Mouse (Mus musculus): ENCODE measurements around the gene Heatr5a. TPM values are rescaled to one million over a fixed set of nuclear protein-coding genes. Genes with fewer than 3 reads are reported as not detected.

The Heatr5a gene
- 14.3 and 15.6 TPM in 2 replicates for polyA plus RNA-seq (2016; fragmentation: Nextera tagmentation; extraction: Ambion mirVana)

- under 1% methylated on average over 53 of the region's 53 CpGs for WGBS
- Histone ChIP-seq H3K27me3 (ENCODE audit: insufficient read depth, poor library complexity, severe bottlenecking) (no peaks in the 10 kb centered on the region), H3K27ac (peak within 1 kb of the TSS; percentile 96), H3K9me3 (no peaks in the 10 kb centered on the region), H3K4me1 (peaks cover 8% of the 10 kb centered on the region; the same call in 1 of the 2 replicates), H3K4me3 (peak within 1 kb of the TSS; percentile 89), H3K36me3 (no peaks in the 10 kb centered on the region)
- DNase-seq (ENCODE audit: low spot score), result peak; percentile 95
Observed at GRCm38 (mm10) chr12:51971070-51971664, at the start of gene Heatr5a. Heatr5a (minus strand) TSS chr12:51971321.

GRCm38 (mm10) chr12:52014494-52015029, 43.4 kb upstream of the Heatr5a start:
- Histone ChIP-seq H3K27me3 (ENCODE audit: insufficient read depth, poor library complexity, severe bottlenecking) (no peaks in the 10 kb centered on the region), H3K36me3 (no peaks in the 10 kb centered on the region), H3K4me3 (no peak overlapping the region), H3K4me1 (no peaks in the 10 kb centered on the region; the same call in 1 of the 2 replicates), H3K27ac (no peak overlapping the region), H3K9me3 (no peaks in the 10 kb centered on the region)
- 85% methylated on average over 7 of the region's 7 CpGs for WGBS
- DNase-seq (ENCODE audit: low spot score), result no peak

DNA sequence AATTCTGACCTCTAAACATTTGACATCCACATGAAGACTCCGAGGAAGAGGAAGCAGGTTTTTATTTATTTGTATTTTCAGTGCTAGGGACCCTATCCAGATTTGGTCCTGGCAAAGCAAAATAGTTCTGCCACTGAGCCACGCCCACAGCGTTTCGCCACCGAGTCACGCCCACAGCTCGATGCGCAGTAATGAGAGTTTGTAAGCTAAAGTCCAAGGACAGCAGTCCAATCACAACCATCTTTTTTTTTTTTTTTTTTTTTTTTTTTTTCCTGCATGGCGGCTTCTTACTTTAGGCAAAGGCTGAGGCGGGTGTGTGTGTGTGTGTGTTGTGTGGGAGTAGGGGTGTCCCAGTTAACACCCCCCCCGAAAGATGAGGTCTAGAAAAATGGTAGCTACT, 42.9 kb upstream of the Heatr5a start:
- 83% methylated on average over 11 of the region's 11 CpGs for whole genome bisulfite sequencing
- DNase-seq (ENCODE audit: low spot score), result no peak
- no peaks in the 10 kb centered on the region; the same call in 1 of the 2 replicates for H3K4me1 ChIP-seq
- no peaks in the 10 kb centered on the region for H3K9me3 ChIP-seq
- no peaks in the 10 kb centered on the region for H3K36me3 ChIP-seq
- H3K27ac ChIP-seq, result no peak overlapping the region
- H3K4me3 ChIP-seq, result no peak overlapping the region
- H3K27me3 ChIP-seq (ENCODE audit: insufficient read depth, poor library complexity, severe bottlenecking), result no peaks in the 10 kb centered on the region

DNA sequence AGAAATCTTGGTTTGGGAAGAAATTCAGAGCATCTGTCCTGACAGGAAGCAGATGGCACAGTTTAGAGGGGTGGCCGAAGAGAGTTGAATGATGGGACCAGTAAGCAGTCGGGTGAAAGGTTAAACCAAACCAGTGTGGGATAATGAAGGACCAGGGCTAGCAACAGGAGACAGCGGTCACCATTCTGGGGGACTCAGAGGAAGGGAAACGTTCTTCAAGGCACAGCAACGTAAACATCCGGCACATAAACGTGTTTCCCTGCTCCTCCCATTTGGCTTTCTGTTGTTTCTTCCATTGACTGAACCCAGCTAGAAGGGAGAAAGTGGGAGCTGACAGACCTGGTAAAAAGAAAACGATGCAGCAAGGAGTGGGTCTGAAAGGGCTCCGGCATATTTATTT, 42.2 kb upstream of the Heatr5a start:
- no peak for DNase-seq (ENCODE audit: low spot score)
- WGBS, result 52% methylated on average over 9 of the region's 9 CpGs

GRCm38 (mm10) chr12:52012159-52012558, 41.0 kb upstream of the Heatr5a start:
- Histone ChIP-seq H3K27ac (no peak overlapping the region), H3K9me3 (no peaks in the 10 kb centered on the region), H3K4me3 (no peak overlapping the region), H3K27me3 (ENCODE audit: insufficient read depth, poor library complexity, severe bottlenecking) (no peaks in the 10 kb centered on the region), H3K36me3 (no peaks in the 10 kb centered on the region), H3K4me1 (no peaks in the 10 kb centered on the region; the same call in 1 of the 2 replicates)
- DNase-seq (ENCODE audit: low spot score), result no peak
- 48% methylated on average over 8 of the region's 8 CpGs for WGBS

More for the DNA sequence above, 42.2 kb upstream of the Heatr5a start:
- no peaks in the 10 kb centered on the region; the same call in 1 of the 2 replicates for H3K4me1 ChIP-seq
- no peaks in the 10 kb centered on the region for H3K9me3 ChIP-seq
- H3K4me3 ChIP-seq, result no peak overlapping the region
- no peak overlapping the region for H3K27ac ChIP-seq
- no peaks in the 10 kb centered on the region for H3K27me3 ChIP-seq (ENCODE audit: insufficient read depth, poor library complexity, severe bottlenecking)
- H3K36me3 ChIP-seq, result no peaks in the 10 kb centered on the region

- no peaks in the 10 kb centered on the region; the same call in 1 of the 2 replicates for H3K4me1 ChIP-seq
- no peaks in the 10 kb centered on the region for H3K36me3 ChIP-seq
- H3K27me3 ChIP-seq (ENCODE audit: insufficient read depth, poor library complexity, severe bottlenecking), result no peaks in the 10 kb centered on the region
- 61% methylated on average over 2 of the region's 2 CpGs for WGBS
- no peak for DNase-seq (ENCODE audit: low spot score)
- H3K27ac ChIP-seq, result no peak overlapping the region
- no peaks in the 10 kb centered on the region for H3K9me3 ChIP-seq
- H3K4me3 ChIP-seq, result no peak overlapping the region
Observed at GRCm38 (mm10) chr12:52010630-52010961, 39.5 kb upstream of the Heatr5a start.

DNA sequence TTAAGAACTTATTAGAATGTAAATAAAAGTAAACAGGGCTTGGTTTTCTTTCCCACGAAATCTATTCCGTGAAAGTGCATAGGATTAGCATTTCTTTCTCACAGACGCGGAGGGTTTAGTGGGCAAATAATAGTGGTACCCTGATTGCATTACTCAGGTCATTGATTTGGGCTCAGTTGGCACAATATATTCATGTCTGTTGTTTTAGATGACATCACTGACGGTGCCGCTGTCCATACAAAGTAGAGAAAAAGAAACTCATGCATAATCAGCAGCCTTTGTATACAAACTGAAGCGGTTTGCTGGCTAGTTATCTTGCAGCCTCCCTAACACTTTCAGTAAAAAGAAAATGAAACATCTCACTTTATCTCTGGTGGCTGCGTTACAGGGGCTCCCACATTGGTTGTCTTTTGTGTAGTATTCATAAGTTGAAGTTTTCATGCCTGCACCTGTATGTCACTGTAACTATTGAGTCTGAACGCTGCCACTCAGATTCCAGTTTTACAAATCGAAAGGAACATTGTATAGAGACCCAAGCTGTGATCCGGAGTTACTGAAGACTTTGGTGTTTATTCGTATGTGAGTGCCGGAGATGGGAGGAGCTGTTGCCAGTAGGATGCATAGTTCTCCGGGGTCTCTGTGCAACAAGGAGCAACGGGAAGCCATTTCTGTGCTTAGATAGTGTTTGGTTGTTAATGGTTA, 39.0 kb upstream of the Heatr5a start:
- Histone ChIP-seq H3K9me3 (no peaks in the 10 kb centered on the region), H3K4me3 (no peak overlapping the region), H3K27ac (no peak overlapping the region), H3K27me3 (ENCODE audit: insufficient read depth, poor library complexity, severe bottlenecking) (no peaks in the 10 kb centered on the region), H3K4me1 (no peaks in the 10 kb centered on the region; the same call in 1 of the 2 replicates), H3K36me3 (no peaks in the 10 kb centered on the region)
- WGBS, result 69% methylated on average over 15 of the region's 15 CpGs
- DNase-seq (ENCODE audit: low spot score), result no peak

DNA sequence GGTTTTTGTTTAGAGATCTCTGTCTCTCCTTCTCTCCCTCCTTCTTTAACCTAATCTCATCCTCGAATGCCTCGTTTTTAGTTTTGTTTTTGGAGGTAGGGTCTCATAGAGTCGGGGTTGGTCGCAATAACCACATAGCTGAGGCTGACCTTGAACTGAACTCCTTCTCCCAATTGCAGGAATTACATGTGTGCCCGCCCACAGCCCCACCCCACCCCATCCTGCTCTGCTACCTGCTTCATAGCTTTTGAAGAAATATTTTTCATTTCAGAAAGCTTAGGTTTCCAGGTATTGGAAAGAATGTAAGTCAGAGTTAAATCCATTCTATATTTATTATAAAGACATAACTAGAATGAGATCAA, 35.5 kb upstream of the Heatr5a start:
- no peaks in the 10 kb centered on the region for H3K27me3 ChIP-seq (ENCODE audit: insufficient read depth, poor library complexity, severe bottlenecking)
- DNase-seq (ENCODE audit: low spot score), result no peak
- peak overlapping the region; percentile 78 for H3K4me3 ChIP-seq
- no peaks in the 10 kb centered on the region for H3K4me1 ChIP-seq
- no peaks in the 10 kb centered on the region for H3K9me3 ChIP-seq
- H3K27ac ChIP-seq, result peak overlapping the region; percentile 89
- 49% methylated on average over 5 of the region's 5 CpGs for WGBS
- H3K36me3 ChIP-seq, result peaks cover 6% of the 10 kb centered on the region; the same call in 1 of the 2 replicates

GRCm38 (mm10) chr12:52005877-52006632, 34.9 kb upstream of the Heatr5a start, which contains the start of gene Dtd2:
Dtd2 (minus strand) TSS chr12:52006501.
- no peaks in the 10 kb centered on the region for H3K9me3 ChIP-seq
- no peaks in the 10 kb centered on the region for H3K4me1 ChIP-seq
- WGBS, result 3% methylated on average over 46 of the region's 46 CpGs
- DNase-seq (ENCODE audit: low spot score), result peak; percentile 96
- H3K27ac ChIP-seq, result peak within 1 kb of the TSS; percentile 89
- peaks cover 6% of the 10 kb centered on the region; the same call in 1 of the 2 replicates for H3K36me3 ChIP-seq
- peak within 1 kb of the TSS; percentile 78 for H3K4me3 ChIP-seq
- H3K27me3 ChIP-seq (ENCODE audit: insufficient read depth, poor library complexity, severe bottlenecking), result no peaks in the 10 kb centered on the region

DNA sequence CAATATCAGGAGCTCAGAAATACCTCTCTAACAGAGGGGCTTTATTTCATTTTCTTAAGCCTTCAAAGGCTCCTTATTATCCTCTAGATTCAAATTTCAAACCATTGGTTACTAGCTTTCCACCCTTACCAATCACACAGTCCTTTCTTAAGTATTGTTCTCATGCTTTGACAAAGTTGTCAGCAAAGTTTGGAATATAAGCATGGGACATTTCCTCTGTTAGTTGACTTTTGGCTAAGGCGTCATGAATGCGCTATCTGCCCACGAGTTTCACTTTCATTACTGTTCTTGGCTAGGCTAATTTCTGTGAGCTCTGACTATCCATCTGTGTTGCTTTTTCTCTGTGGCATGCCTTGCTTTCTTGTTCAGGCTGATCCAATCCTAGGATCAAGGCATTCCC, 31.6 kb upstream of the Heatr5a start:
- no peaks in the 10 kb centered on the region for H3K9me3 ChIP-seq
- H3K4me3 ChIP-seq, result no peak overlapping the region
- H3K4me1 ChIP-seq, result no peaks in the 10 kb centered on the region
- no peak overlapping the region for H3K27ac ChIP-seq
- WGBS, result 91% methylated on average over 3 of the region's 3 CpGs
- no peak for DNase-seq (ENCODE audit: low spot score)
- no peaks in the 10 kb centered on the region for H3K27me3 ChIP-seq (ENCODE audit: insufficient read depth, poor library complexity, severe bottlenecking)
- H3K36me3 ChIP-seq, result peaks cover 24% of the 10 kb centered on the region

- no peak overlapping the region for H3K27ac ChIP-seq
- H3K4me1 ChIP-seq, result no peaks in the 10 kb centered on the region
- DNase-seq (ENCODE audit: low spot score), result no peak
- 28% methylated on average over 4 of the region's 4 CpGs for WGBS
- H3K4me3 ChIP-seq, result no peak overlapping the region
- H3K27me3 ChIP-seq (ENCODE audit: insufficient read depth, poor library complexity, severe bottlenecking), result no peaks in the 10 kb centered on the region
- H3K9me3 ChIP-seq, result no peaks in the 10 kb centered on the region
- H3K36me3 ChIP-seq, result peaks cover 34% of the 10 kb centered on the region
Observed at GRCm38 (mm10) chr12:52001544-52001943, 30.4 kb upstream of the Heatr5a start.

DNA sequence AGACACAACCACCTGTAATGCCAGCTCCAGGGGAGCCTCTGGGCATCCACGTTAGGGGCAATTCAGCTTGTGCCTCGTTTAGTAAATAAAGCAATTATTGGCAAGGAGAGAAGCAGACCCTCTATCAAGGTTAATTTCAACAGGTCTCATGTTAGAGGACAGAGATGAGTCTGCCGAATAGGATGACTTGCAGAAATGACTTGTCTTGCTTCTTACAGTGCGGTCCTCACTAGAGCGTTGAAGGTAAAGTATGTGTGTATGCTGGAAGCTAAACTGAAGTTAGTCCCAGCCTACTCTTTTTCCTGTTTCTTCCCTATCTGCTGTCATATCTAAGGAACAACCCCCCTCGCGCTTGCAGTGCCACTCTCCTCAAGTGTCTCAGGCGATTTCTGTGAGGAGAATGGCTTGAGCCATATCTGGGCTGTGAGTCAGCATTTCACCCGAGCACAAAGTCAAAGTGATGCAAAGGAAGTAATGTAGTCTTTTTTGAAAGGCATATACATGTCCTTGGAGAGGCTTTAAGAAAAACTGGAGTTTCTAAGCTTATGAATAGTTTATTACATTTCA, 27.3 kb upstream of the Heatr5a start:
- no peak for DNase-seq (ENCODE audit: low spot score)
- H3K27ac ChIP-seq, result no peak overlapping the region
- H3K27me3 ChIP-seq (ENCODE audit: insufficient read depth, poor library complexity, severe bottlenecking), result no peaks in the 10 kb centered on the region
- no peaks in the 10 kb centered on the region for H3K4me1 ChIP-seq
- H3K9me3 ChIP-seq, result no peaks in the 10 kb centered on the region
- peaks cover 43% of the 10 kb centered on the region for H3K36me3 ChIP-seq
- 70% methylated on average over 9 of the region's 9 CpGs for WGBS
- no peak overlapping the region for H3K4me3 ChIP-seq

Measured in heart, embryonic 10.5 days (tissue).